Mouse (Mus musculus) adrenal gland, adult 2 months (tissue): ENCODE measurements at regions not wholly inside any gene's neighbourhood (a gene's known extent, or its start where the extent isn't known, plus 50 kb on each side); places are given as distances from the start of the nearest gene placed in this dataset.
"Not testable (repeated sequence)": the region's sequence is repeated elsewhere in the genome, so short reads cannot be mapped to it uniquely, and the experiment has no call there.

Experiments used
- DNase-seq: peaks from one replicate; pipeline ENCODE4 v3.0.0; 2021

DNA sequence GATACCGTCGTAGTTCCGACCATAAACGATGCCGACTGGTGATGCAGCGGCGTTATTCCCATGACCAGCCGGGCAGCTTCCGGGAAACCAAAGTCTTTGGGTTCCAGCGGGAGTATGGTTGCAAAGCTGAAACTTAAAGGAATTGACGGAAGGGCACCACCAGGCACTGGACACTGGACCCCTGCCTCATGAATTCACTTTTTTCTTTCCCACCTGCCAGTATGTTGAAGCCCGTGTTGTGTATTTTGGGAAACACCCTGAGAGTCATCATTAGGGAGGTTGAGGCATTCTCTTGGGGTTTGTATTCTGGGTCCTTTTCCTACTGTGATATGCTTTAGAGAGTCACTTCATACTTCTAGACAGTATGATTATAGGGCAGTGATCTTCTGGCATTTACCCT lies 197.9 kb downstream of the Samd9l start:
- DNase-seq = not testable (repeated sequence)

DNA sequence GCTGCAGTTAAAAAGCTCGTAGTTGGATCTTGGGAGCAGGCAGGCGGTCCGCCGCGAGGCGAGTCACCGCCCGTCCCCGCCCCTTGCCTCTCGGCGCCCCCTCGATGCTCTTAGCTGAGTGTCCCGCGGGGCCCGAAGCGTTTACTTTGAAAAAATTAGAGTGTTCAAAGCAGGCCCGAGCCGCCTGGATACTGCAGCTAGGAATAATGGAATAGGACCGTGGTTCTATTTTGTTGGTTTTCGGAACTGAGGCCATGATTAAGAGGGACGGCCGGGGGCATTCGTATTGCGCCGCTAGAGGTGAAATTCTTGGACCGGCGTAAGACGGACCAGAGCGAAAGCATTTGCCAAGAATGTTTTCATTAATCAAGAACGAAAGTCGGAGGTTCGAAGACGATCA lies 198.3 kb downstream of the Samd9l start:
- DNase-seq = peak; percentile 14

DNA sequence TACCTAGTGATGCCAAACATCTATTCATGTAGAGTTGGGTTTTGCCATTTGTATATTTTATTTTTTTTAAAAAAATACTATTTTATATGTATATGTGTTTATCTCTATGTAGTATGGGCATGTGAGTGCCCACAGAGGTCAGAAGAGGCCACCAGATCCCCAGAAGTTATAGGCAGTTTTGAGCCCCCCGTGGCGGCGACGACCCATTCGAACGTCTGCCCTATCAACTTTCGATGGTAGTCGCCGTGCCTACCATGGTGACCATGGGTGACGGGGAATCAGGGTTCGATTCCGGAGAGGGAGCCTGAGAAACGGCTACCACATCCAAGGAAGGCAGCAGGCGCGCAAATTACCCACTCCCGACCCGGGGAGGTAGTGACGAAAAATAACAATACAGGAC lies 198.8 kb downstream of the Samd9l start:
- peak; percentile 63 for DNase-seq

DNA sequence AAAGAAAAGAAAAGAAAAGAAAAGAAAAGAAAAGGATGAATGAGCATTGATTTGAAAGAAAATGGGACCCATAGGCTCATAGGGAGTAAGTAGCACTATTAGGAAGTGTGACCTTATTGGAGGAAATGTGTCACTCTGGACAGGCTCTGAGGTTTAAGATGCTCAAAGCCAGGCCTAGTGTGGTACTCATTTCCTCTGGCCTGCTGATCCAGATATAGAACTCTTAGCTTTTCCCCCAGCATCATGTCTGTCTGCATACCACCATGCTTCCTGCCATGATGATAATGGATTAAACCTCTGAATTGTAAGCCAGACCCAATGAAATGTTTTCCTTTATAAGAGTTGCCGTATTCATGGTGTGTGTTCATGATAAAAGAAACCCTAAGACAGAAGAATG lies 206.9 kb downstream of the Samd9l start:
- not testable (repeated sequence) for DNase-seq

GRCm38 (mm10) chr6:3191695-3192423 lies 207.5 kb downstream of the Samd9l start:
- not testable (repeated sequence) for DNase-seq

DNA sequence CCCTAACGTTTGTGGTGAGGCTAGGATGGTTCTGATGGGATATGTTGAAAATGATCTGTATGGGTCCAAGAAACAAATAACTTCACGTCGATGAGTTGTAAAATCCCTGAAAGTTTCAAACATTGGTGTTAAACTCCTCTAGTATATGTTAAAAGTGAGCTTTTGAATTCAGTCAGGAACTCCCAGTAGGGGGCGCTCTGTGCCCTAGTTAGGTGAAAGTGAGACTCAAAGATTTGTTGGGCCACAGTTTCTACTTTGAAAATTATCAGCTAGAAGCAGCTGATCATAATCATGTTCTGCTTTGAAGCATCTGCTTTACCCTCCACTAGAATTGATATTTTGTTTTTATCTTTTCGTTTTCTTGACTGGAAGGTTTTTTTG lies 215.6 kb downstream of the Samd9l start:
- peak; percentile 77 for DNase-seq

- peak; percentile 91 for DNase-seq
These were observed 216.2 kb downstream of the Samd9l start for GRCm38 (mm10) chr6:3182889-3183818.

DNA sequence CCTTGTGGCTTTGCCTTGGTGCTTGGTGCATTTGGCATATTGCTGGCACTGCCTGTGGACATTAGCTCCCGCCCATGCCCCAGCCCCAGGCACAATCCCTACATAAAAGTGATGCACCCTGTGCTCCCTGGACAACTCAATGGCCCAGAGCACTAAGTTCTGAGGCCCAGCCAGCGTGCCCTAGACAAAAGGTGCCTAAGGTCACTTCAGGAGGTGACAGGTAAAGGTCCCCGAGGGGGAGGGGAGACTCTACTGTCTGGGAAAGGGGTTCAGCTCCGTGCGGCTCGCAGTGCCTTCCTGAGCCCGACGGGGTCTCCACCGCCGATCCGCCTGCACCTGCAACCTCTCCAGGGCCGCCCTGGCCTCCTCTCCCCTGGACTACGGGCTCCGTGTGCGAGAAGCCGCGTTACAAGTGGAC lies 216.9 kb downstream of the Samd9l start:
- DNase-seq = peak; percentile 22

DNA sequence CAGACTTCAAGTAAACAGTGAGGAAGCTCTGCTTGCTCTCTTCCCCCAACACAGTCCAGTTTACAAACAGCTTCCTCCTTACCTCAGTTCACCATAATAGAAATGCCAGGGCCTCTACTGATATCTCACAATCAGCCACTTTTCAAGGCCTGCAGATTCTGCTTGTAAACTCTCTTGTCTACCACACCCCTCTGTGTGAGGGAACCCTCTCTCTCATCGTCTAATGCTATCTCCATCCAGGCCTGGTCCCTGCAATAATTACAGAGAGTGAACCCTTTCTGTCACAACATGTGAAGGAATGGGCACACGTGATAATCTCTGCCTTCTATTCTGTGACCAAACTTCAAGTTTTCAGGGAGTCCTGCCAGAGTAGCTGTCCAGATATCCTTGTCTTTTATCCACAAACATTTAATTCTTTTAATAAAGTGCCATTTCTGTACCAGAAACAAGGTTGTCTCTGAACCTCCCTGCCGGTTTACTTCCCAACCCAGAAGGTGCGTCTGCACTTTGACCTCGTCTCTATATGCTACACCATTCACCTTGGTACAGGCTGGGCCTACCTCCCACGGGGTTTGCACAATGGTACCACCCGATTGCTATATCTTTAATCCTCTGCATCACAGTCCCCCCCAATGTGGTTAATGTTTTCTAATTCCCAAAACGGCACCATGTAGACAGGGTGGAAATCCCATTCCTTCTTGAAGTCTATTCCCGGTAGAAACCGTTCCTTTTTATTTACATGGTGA lies 219.6 kb downstream of the Samd9l start:
- not testable (repeated sequence) for DNase-seq

DNA sequence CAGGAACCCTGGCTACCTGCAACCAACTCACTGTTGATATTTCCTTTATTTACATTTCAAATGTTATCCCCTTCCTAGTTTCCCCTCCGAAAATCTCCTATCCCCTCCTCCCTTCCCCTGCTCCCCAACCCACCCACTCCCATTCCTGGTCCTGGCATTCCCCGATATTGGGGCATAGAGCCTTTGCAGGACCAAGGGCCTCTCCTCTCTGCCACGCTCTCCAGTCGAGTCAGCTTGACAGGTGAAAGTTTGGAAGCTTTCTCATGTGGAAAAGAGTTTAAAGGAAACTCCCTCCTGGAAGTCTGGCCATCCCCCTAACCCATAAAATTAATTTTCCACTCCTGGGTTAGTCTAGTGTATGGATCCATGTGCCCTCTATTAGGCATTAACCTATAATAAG lies 229.9 kb downstream of the Samd9l start:
- not testable (repeated sequence) for DNase-seq

- DNase-seq = not testable (repeated sequence)
These were observed 233.2 kb downstream of the Samd9l start for GRCm38 (mm10) chr6:3166149-3166548.

GRCm38 (mm10) chr6:3151901-3152300 lies 247.5 kb downstream of the Samd9l start:
- DNase-seq = not testable (repeated sequence)

GRCm38 (mm10) chr6:3137823-3138222 lies 261.5 kb downstream of the Samd9l start:
- DNase-seq = not testable (repeated sequence)

DNA sequence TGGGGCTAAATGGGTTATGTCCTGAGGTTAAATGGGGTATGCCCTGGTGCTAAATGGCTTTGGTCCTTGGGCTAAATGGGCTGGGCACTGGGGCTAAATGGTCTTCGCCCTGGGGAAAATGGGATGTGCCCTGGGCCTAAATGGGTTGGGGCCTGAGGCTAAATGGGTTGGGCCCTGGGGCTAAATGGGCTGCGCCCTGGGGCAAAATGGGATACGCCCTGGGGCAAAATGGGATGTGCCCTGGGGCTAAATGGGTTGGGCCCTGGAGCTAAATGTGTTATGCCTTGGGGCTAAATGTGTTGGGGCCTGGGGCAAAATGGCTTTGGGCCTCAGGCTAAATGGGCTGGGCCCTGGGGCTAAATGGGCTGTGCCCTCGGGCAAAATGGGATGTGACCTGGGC lies 265.6 kb downstream of the Samd9l start:
- DNase-seq = not testable (repeated sequence)

GRCm38 (mm10) chr6:3116296-3116695 lies 283.1 kb downstream of the Samd9l start:
- not testable (repeated sequence) for DNase-seq
